Mouse (Mus musculus): Measurements from ENCODE around the gene Fam173a. TPM values are rescaled to one million over a fixed set of nuclear protein-coding genes. Genes with fewer than 3 reads are reported as not detected.
"Not testable (repeated sequence)": the region's sequence is repeated elsewhere in the genome, so short reads cannot be mapped to it uniquely, and the experiment has no call there.

Fam173a gene
- total RNA-seq, 2 experiments from 2014 or later, result 92.7 to 99.1 TPM

DNA sequence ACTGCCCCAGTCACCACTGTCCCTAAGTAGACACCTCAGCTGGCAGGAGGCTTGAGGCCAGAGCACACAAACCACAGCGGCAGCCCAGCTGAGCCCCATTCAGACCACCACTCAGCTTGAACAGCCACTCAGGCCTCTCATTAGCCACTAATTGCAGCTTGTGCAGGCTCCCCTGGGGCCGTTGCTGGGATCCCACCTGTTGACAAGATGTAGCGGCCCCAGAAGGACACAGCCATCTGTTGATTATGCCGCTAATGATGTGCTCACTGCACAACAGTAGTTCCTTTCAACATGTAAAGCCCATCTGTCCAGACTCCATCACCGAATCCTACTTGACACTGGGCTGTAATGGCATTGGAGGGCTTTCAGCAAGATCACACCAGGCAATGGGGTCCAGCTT is 26.8 kb downstream of the Fam173a start:
- no peak for DNase-seq (ENCODE audit: low spot score in 2 of 2)

DNA sequence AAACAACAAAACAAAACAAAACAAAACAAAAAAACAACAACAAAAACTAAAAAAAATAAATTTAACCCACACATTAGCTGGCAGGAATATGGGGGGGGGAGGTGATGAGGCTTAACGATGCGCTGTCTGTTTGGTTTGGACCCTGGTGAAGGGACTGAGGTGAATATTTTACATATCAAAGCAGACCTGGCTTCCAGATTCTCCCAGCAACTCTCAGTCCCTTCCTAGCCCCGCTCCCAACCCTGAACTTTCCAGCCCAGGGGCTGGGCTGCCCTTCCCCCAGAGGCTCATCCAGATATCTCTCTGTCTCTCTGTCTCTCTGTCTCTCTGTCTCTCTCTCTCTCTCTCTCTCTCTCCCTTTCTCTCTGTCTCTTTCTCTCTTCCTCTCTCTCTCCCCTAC is 30.1 kb downstream of the Fam173a start:
- DNase-seq (ENCODE audit: low spot score in 2 of 2), result no peak

DNA sequence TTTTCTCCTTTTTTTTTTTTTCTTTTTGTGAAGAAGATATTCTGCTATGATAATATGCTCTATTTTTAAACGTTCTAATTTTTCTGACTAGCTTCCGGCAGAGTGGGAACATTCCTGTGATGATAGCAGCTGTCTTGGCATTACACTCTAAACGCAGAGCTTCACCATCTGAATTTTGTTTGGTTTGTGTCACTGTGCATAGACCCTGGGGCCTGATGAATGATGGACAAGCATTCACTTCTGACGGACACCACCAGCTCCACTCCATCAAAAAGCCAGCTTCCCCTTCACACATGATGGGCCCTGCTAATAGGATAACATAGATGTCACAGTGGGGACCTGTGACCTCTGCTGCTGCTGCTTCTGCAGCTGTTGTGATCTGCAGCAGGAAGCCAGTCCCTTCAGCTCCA is 31.1 kb downstream of the Fam173a start:
- DNase-seq (ENCODE audit: low spot score in 2 of 2), result no peak

DNA sequence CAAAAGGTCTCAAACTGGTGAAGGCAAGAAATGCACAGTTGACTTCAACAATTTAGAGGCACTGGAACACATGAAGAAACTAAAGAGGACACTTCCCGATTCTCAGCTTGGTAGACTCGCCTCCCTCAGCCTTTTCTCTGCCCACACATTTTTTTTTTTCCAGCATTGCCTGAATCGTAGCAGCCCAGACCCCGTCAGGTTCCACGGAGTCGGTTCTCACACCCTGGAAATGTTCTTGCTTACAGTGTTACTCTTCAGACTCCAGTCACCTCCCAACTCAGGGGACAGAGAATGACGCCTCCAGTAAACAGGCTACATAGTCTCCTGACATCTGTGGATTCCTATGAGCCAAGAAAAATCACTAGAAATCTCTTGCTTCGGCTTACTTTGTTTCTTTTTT is 32.6 kb downstream of the Fam173a start:
- peak in 1 of 2 experiments; percentile 50 for DNase-seq (ENCODE audit: low spot score in 2 of 2)

DNA sequence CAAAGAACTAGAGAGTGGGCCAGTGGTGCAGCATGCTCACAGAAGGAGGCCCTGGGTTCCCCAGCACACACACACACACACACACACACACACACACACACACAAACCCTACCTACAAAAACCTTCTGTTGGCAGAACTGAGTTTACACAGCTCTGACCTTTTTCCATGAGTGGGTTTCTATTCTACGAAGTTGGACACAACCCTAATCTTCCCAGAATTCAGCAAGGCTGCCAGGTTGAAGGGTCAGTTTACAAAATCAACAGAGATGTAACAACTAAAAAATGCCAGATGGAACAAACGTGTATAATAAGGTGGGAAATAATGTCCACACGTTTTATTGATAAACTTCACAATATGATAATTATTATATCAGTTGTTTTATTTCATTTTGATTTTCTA is 35.0 kb downstream of the Fam173a start:
- DNase-seq (ENCODE audit: low spot score in 2 of 2), result no peak

DNA sequence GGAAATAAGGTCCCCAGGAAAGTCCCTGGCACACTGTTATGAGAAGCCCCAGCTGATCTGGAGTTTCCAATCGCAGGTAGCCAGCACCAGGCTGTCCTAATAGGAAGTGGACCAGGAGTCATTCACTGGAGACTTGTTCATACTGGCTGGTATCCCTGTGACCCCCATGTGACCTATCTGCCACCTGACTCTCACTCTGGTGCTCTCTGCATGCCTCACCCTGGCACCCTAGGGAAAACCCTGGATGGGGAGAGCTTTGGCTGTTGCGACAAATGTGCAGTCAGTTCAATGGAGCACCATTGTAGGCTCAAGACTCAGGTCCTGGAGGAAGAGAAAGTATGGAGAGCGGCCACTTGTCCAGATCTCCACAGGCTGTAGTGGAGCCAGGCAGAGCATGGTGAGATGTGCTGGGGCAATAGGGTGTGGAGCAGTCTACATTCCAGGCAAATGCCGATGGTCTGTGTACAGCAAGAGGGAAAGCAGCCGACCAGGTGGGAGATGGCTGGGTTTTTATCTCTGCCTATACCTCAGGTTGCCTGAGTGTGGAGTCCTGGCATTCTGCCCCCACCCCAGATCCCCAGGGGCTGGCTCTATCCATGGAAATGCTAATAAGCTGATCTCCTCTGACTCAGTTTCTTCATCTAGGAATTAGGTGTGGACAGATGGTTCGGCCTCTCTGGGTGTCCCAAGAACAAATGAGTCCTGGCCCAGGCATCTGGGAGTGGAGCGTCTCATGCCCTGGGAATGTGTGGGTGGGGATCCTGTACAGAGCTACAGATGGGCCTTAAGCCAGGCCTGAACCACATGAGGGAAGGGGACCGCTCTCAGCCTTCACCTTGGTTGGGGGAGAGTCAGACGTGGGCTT is 36.1 kb downstream of the Fam173a start:
- no peak for DNase-seq (ENCODE audit: low spot score in 2 of 2)

DNA sequence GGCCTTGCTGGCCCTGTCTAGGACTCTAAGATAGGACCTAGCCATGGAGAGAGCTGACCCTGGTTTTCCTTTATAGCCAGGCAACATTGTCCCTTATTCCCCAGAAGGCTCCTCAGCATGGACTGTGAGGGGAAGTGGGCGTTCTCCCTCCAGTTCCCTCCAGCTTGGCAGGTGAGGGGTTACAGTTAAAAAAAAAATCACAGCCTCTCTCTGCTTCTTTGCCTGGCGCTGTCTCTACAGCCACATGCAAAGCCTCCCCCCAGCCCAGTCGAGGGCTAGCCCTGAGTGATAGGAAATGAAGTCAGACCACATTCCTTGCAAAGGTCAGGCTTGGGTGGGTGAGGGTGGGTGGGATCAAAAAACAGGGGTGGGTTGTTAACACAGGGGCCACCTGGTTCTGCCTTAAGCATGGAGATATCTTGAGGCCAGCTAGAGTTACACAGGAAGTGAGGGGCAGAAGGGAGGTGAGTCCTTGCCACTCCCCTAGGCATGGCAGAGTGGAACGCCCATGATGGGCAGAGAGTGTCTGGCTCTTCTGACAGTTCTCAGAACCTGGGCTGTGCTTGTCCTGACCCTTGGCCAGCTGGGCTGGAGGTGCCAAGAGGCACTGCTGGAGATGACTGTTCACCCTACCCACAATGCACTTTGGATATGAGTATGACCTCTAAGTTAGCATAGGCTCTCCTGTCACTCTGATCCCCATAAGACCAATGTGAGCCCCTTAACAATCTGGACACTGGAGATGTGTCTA is 36.9 kb downstream of the Fam173a start:
- no peak for DNase-seq (ENCODE audit: low spot score in 2 of 2)

DNA sequence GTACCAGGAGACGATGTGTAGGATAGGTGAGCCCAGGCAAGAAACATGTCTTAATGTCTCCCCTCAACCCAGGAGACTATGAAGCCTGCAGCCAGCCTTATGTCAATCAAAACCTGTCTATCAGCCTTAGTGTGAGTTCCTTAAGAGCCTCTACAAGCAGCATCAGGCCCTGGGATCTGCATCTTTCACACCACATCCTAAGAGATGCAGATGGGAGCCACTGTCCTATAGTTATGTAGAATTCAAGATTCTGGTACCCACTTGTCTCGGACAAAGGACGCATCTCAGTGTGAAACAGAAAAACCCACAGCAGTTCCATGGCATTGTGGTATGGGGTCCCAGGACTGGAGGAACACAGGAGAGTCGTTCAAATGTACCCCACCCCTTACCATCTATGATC is 37.6 kb downstream of the Fam173a start:
- DNase-seq (ENCODE audit: low spot score in 2 of 2), result no peak

DNA sequence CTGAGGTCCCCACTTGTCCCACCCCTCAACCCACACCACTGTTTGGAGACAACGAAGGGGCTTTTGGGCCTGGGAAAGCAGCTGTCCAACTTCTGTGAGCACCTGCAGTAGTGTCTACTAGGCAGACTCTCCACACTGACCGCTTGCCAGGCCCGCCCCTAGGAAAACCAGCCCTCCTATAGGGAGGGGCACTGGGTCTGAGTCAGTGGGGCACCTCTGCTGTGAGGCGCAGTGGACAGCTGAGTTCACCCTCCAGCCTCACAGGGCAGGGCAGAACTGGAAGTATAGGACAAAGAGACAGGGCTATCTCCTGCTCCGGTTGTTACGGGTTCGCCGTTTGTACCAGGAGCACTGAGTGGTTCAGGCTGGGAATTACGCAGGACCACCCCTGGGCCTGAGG is 38.5 kb downstream of the Fam173a start, which contains the start of gene Msln:
Gene Msln, minus strand, starts transcription at position 138 of the 400 bp plus-strand sequence.
- no peak for DNase-seq (ENCODE audit: low spot score in 2 of 2)

DNA sequence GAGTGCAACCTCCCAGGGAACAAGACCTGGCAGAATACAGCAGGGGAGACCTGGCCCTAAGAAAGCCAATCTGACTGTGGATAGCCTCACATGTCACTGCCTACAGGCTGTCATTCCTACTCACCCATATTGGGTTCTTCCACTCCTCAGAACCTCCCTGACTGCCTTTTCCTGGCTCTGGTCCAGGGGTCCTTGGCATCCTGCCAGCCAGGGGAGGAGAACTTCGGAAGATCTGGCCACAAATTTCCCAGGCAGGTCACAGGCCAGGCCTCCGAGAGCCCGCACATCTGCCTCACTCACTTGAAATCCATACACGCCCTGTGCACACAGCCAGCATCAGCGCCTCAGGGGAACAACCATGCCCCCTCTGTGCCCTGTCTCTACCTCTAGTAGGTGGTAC is 41.3 kb downstream of the Fam173a start:
- no peak for DNase-seq (ENCODE audit: low spot score in 2 of 2)

DNA sequence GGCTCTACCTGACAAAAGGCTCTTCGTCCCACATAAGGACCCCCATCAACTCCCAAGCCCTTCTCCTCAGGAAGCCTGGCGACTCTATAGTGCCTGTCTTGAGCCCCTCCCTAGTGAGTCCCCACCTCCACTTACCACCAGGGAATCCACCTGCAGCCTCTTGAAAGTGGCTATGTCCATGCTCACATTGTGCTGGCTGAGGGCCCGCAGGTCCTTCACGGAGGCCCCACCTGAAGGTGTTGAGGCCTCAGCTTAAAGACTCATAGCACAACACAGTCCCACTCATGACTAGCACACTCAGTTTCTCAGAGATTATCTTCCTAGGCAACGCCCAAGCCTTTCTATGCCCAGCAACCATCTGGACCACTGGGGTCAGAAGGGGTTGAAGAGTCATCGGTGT is 43.4 kb downstream of the Fam173a start:
- DNase-seq (ENCODE audit: low spot score in 2 of 2), result no peak

DNA sequence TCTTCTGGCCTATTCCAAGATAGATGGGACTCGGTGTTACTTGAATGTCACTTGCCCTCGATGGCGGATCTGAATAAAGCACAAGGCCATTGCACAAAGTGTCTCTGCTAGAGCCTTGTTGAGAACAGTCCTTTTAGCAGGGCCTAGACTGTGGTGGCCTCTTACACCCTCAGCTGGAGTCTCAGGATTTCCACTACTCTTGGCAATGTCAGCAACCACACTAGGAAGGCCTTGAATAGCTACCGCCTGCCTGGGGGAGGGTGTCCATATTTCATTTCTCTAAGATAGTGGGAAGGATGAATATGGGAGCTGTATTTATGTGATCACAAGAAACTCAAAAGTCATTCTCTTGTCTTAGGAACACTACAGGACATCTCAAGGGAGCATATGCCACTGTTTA is 44.5 kb downstream of the Fam173a start:
- no peak for DNase-seq (ENCODE audit: low spot score in 2 of 2)

DNA sequence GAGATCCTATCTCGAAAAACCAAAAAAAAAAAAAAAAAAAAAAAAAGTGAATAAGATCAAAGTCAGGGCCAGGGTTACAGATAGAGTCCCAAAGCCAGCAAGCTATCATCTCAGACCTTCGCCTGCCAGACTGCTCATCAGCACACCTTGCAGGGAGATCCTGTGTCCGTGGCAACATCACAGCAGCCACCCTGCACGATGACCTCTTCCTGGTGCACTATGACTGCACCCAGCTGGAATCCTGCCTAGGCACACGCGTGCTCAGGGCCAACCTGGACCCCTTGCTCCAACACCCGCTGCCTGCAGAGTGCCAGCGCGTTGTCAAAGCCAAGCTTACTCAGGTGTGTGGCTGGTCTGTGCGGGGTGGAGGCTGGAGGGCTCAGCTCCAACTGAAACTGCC is 48.4 kb downstream of the Fam173a start:
- no peak for DNase-seq (ENCODE audit: low spot score in 2 of 2)

DNA sequence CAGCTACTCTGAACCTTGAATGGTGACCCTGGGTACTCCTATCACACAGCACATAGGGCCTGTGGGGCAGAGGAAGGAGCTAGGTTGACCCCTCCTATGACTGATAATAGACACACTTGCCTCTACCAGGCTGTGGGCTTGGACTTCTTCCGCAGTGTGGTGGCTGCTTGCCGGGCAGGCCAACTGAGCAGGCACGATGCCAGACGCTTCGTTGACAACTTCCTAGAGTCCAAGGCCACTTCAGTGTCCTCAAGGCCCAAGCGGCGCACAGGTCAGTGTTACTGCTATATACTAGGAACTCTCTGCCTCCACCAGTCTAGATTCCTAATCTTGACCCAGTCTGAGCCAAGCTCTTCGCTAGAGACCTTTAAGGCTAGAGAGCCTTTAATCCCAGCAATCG is 48.9 kb downstream of the Fam173a start:
- DNase-seq (ENCODE audit: low spot score in 2 of 2), result no peak

DNA sequence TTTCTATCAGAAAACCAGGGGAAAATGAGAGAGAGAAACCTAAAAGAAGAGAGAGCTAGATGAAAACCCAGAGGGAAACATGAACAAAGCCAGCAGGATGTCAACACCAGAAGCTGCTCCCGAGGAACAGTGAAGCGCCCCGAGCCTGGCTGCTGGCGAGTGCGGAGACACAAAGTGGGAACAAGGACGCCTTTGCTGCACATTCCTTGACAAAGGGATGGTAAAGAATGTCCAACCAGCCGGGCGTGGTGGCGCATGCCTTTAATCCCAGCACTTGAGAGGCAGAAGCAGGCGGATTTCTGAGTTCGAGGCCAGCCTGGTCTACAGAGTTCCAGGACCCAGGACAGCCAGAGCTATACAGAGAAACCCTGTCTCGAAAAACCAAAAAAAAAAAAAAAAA is 51.2 kb downstream of the Fam173a start:
- DNase-seq (ENCODE audit: low spot score in 2 of 2), result not testable (repeated sequence)

Small RNAs within 50 kb of the gene (microRNA-seq; reads per million reads assigned to microRNA genes)
- gene Gm25083 (0 reads per million in 2 experiments), gene Mir3082 (1.3 to 3.2 reads per million in 2 experiments), gene Mir6966 (1.7 to 1.9 reads per million in 2 experiments)

Other genes with a start within 250 kb of the Fam173a start
- 10 to 100 TPM; 52.1 to 55.2 TPM for gene Sox8, start 222.2 kb downstream of the Fam173a start, total RNA-seq (2021)
- gene Lmf1, start 213.8 kb downstream of the Fam173a start, total RNA-seq (2021), result 10 to 100 TPM; 19.1 to 20.2 TPM
- gene Gng13, start 75.7 kb downstream of the Fam173a start, total RNA-seq (2021), result 100 to 1,000 TPM; 151 to 157 TPM
- 1 to 10 TPM; 1.2 to 1.5 TPM for gene Chtf18, start 65.5 kb downstream of the Fam173a start, total RNA-seq (2021)
- 10 to 100 TPM; 60.9 to 64.4 TPM for gene Rpusd1, start 65.2 kb downstream of the Fam173a start, total RNA-seq (2021)
- gene Mslnl, start 56.9 kb downstream of the Fam173a start, total RNA-seq (2021), result under 1 TPM; 0.44 to 0.75 TPM
- gene Msln, start 38.5 kb downstream of the Fam173a start, total RNA-seq (2021), result 1 to 10 TPM; 2.3 to 2.5 TPM
- gene Narfl, start 19.1 kb downstream of the Fam173a start, total RNA-seq (2021), result 10 to 100 TPM; 31.3 to 37.1 TPM
- 100 to 1,000 TPM; 112 to 119 TPM for gene Haghl, start 7.2 kb downstream of the Fam173a start, total RNA-seq (2021)
- gene Ccdc78, start 6.3 kb downstream of the Fam173a start, total RNA-seq (2021), result under 1 TPM in 1 of 2 experiments, not detected in 1; 0.19 TPM
- 1 to 10 TPM in 1 of 2 experiments, not detected in 1; 1.4 TPM for gene AC134908.4, start 2.8 kb upstream of the Fam173a start, total RNA-seq (2021)
- gene Metrn, start 4.2 kb upstream of the Fam173a start, total RNA-seq (2021), result 10 to 100 TPM; 70.9 to 78.2 TPM
- gene Fbxl16, start 16.2 kb upstream of the Fam173a start, total RNA-seq (2021), result 100 to 1,000 TPM; 588 to 680 TPM
- gene Wdr24, start 30.7 kb upstream of the Fam173a start, total RNA-seq (2021), result 10 to 100 TPM; 22.5 to 25.1 TPM
- gene Jmjd8, start 36.0 kb upstream of the Fam173a start, total RNA-seq (2021), result 10 to 100 TPM; 43.5 to 52.3 TPM
- gene Stub1, start 40.5 kb upstream of the Fam173a start, total RNA-seq (2021), result 100 to 1,000 TPM; 178 to 180 TPM
- 10 to 100 TPM; 40.6 to 42.4 TPM for gene Rhbdl1, start 44.4 kb upstream of the Fam173a start, total RNA-seq (2021)
- 10 to 100 TPM; 20.7 to 23.7 TPM for gene Gm20683, start 48.9 kb upstream of the Fam173a start, total RNA-seq (2021)
- 10 to 100 TPM; 89.5 to 92.8 TPM for gene Rhot2, start 52.0 kb upstream of the Fam173a start, total RNA-seq (2021)
- gene Wdr90, start 68.6 kb upstream of the Fam173a start, total RNA-seq (2021), result 10 to 100 TPM; 26.0 to 31.5 TPM
- gene Mcrip2, start 75.9 kb upstream of the Fam173a start, total RNA-seq (2021), result 10 to 100 TPM; 20.0 to 25.6 TPM
- 10 to 100 TPM; 38.7 to 40.2 TPM for gene Mettl26, start 82.2 kb upstream of the Fam173a start, total RNA-seq (2021)
- gene Wfikkn1, start 88.0 kb upstream of the Fam173a start, total RNA-seq (2021), result 1 to 10 TPM; 1.4 to 1.7 TPM
- gene Rab40c, start 126.8 kb upstream of the Fam173a start, total RNA-seq (2021), result 10 to 100 TPM; 41.2 TPM
- 100 to 1,000 TPM; 103 to 113 TPM for gene Pigq, start 152.0 kb upstream of the Fam173a start, total RNA-seq (2021)
- gene Nhlrc4, start 152.1 kb upstream of the Fam173a start, total RNA-seq (2021), result under 1 TPM; 0.54 to 0.98 TPM
- under 1 TPM; 0.37 to 0.65 TPM for gene A930017K11Rik, start 159.7 kb upstream of the Fam173a start, total RNA-seq (2021)
- 10 to 100 TPM; 50.6 to 51.4 TPM for gene Capn15, start 192.9 kb upstream of the Fam173a start, total RNA-seq (2021)

Measured in left cerebral cortex, adult 18-20 months (tissue).